Mouse (Mus musculus) colon, adult 2 months (tissue): ENCODE results near the gene Zfp955a. TPM values are rescaled to one million over a fixed set of nuclear protein-coding genes. Genes with fewer than 3 reads are reported as not detected.

Experiments used
- polyA plus RNA-seq: library from polyadenylated mRNA; depleted of rRNA; stranded (reverse); fragments of >200 nt; gene quantifications from 2 replicates; pipeline ENCODE4 v1.2.3, GENCODE M21; 2012; rRNA removed

Gene Zfp955a
- polyA plus RNA-seq = 0.31 and 0.44 TPM in 2 replicates

GRCm38 (mm10) chr17:33254530-33255318 lies at the start of gene Zfp955a:
Gene Zfp955a, minus strand, starts transcription at chr17:33255145.

DNA sequence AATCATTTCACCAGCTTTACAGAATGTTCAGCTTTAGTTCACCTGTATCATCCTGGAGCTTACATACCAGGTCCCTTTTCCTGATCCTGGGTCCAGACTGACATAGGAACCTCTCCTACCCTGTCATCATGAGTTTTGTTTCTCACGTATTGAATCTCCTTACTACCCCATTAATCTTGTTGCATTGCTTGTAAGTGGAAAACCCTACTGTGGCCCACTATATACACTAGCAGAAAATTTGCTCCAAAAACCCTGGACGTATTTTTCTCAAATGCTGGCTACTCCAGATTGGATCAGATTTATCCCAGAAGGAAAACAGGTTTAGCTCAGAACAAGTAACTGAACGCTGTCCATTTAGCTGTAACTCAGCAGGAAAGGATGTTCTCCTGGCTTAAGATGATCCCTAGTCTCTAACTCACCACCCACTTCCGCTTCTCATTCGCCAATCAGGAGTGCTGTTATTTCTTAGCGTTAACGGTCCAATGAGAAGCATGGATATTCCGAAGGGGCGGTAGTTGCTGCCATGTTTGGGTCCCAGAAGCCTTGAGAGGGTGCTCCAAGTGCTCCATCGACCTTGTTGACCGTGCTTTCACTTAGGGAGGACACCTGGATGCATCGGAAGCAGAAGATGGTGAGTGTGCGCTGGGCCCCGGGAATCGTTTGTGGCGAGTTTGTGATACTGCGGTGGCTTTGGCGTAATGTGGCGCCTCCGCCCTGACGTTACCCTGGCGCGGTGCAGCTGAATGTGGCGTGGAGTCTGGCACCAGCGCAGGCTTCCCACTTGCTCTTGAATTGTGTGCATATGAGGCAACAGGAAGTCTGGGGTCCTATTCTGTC lies 34.3 kb upstream of the Zfp955a start, which contains the start of gene Zfp955b:
Zfp955b (plus strand) TSS at position 506 of the 837 bp plus-strand sequence.

GRCm38 (mm10) chr17:33264376-33264775 lies 9.4 kb upstream of the Zfp955a start, which contains the start of gene Olfr63:
Gene Olfr63, plus strand, starts transcription at chr17:33264676.

GRCm38 (mm10) chr17:33221590-33221989 lies 33.4 kb downstream of the Zfp955a start, which contains the start of gene Olfr1564:
Gene Olfr1564, minus strand, starts transcription at chr17:33221690.

GRCm38 (mm10) chr17:33191002-33191401 lies 63.9 kb downstream of the Zfp955a start, which contains the start of gene Olfr239:
Gene Olfr239, plus strand, starts transcription at chr17:33191302.

Other genes with a start within 250 kb of the Zfp955a start
- gene Zfp763, start 221.7 kb downstream of the Zfp955a start, polyA plus RNA-seq = 0.13 and 0.16 TPM in 2 replicates
- not detected in 2 replicates for gene 4921501E09Rik, start 187.1 kb downstream of the Zfp955a start, polyA plus RNA-seq
- 0.87 and 1.1 TPM in 2 replicates for gene Zfp563, start 165.8 kb downstream of the Zfp955a start, polyA plus RNA-seq
- not detected in 2 replicates for gene Morc2b, start 115.5 kb downstream of the Zfp955a start, polyA plus RNA-seq
- gene Olfr55, start 86.7 kb downstream of the Zfp955a start, polyA plus RNA-seq = not detected in 2 replicates
- gene Olfr239, start 63.8 kb downstream of the Zfp955a start, polyA plus RNA-seq = not detected in 2 replicates
- not detected in 2 replicates for gene Olfr1564, start 33.5 kb downstream of the Zfp955a start, polyA plus RNA-seq
- not detected in 2 replicates for gene Olfr63, start 9.5 kb upstream of the Zfp955a start, polyA plus RNA-seq
- 0.80 and 0.95 TPM in 2 replicates for gene Zfp955b, start 34.4 kb upstream of the Zfp955a start, polyA plus RNA-seq
- 0.41 and 0.93 TPM in 2 replicates for gene Zfp81, start 103.7 kb upstream of the Zfp955a start, polyA plus RNA-seq
- 0.78 and 0.81 TPM in 2 replicates for gene Zfp101, start 139.5 kb upstream of the Zfp955a start, polyA plus RNA-seq
- 0.08 and 0.31 TPM in 2 replicates for gene Actl9, start 177.8 kb upstream of the Zfp955a start, polyA plus RNA-seq